Mouse (Mus musculus) myocyte (in vitro differentiated cells): ENCODE measurements at regions not wholly inside any gene's neighbourhood (a gene's known extent, or its start where the extent isn't known, plus 50 kb on each side); places are given as distances from the start of the nearest gene placed in this dataset.

Experiments
- H3K27me3 ChIP-seq: one replicate; pipeline ENCODE4 v1.6.1; 2011; ENCODE audit not compliant: control insufficient read depth, insufficient read depth, insufficient read length
- H3K36me3 ChIP-seq: one replicate; pipeline ENCODE4 v1.6.1; 2011; ENCODE audit not compliant: control insufficient read depth, insufficient read depth
- H3K4me2 ChIP-seq: one replicate; pipeline ENCODE4 v1.6.1; 2011; ENCODE audit warnings: low read depth, control low read depth
- H3K4me3 ChIP-seq: one replicate; pipeline ENCODE4 v1.5.1; 2011; ENCODE audit warnings: mild to moderate bottlenecking, control low read depth, moderate library complexity
- H3K79me2 ChIP-seq: one replicate; pipeline ENCODE4 v1.6.1; 2011; ENCODE audit not compliant: control insufficient read depth, insufficient read depth
- H3ac ChIP-seq: one replicate; pipeline ENCODE4 v1.6.1; 2011; ENCODE audit not compliant: control insufficient read depth, insufficient read length
- CEBPB ChIP-seq: IDR thresholded peaks from 2 replicates; pipeline ENCODE4 v1.6.1; 2011; ENCODE audit warnings: mild to moderate bottlenecking, moderate library complexity; ENCODE audit not compliant: poor library complexity, insufficient read depth, severe bottlenecking
- E2F4 ChIP-seq: IDR thresholded peaks from one replicate; pipeline ENCODE4 v1.6.1; 2011; ENCODE audit warnings: mild to moderate bottlenecking, control low read depth, moderate library complexity; ENCODE audit not compliant: insufficient read depth
- MAX ChIP-seq: IDR thresholded peaks from one replicate; pipeline ENCODE4 v1.6.1; 2011; ENCODE audit warnings: low read depth, mild to moderate bottlenecking, control low read depth
- MYOD1 ChIP-seq, 3 experiments: IDR thresholded peaks; one replicate each; pipeline ENCODE4 v1.6.1; 2011; ENCODE audit warnings: control low read depth in 2 of 3, low read depth in 2 of 3, mild to moderate bottlenecking in 2 of 3, moderate library complexity in 1 of 3; ENCODE audit not compliant: insufficient read length in 2 of 3, control insufficient read depth in 1 of 3
- MYOG ChIP-seq, 3 experiments: IDR thresholded peaks; one replicate each; pipeline ENCODE4 v1.6.1; 2011; ENCODE audit warnings: control low read depth in 2 of 3, low read depth in 2 of 3, mild to moderate bottlenecking in 2 of 3; ENCODE audit not compliant: insufficient read length in 2 of 3, control insufficient read depth in 1 of 3, insufficient read depth in 1 of 3
- POLR2A ChIP-seq: IDR thresholded peaks from one replicate; pipeline ENCODE4 v1.6.1; 2011; ENCODE audit warnings: low read depth, mild to moderate bottlenecking, control low read depth, moderate library complexity; ENCODE audit not compliant: insufficient read length
- POLR2AphosphoS2 ChIP-seq: IDR thresholded peaks from one replicate; pipeline ENCODE4 v1.6.1; 2011; ENCODE audit warnings: low read depth, control low read depth; ENCODE audit not compliant: insufficient read length
- REST ChIP-seq: IDR thresholded peaks from one replicate; pipeline ENCODE4 v1.6.1; 2011; ENCODE audit warnings: mild to moderate bottlenecking, control low read depth, moderate library complexity; ENCODE audit not compliant: insufficient read depth, insufficient read length
- SRF ChIP-seq: IDR thresholded peaks from one replicate; pipeline ENCODE4 v1.6.1; 2011; ENCODE audit warnings: low read depth; ENCODE audit not compliant: control insufficient read depth, insufficient read length
- TCF12 ChIP-seq: IDR thresholded peaks from one replicate; pipeline ENCODE4 v1.6.1; 2011; ENCODE audit warnings: mild to moderate bottlenecking, control low read depth; ENCODE audit not compliant: poor library complexity, insufficient read depth, severe bottlenecking
- TCF3 ChIP-seq: IDR thresholded peaks from one replicate; pipeline ENCODE4 v1.6.1; 2011; ENCODE audit warnings: low read depth, control low read depth; ENCODE audit not compliant: insufficient read length
- USF1 ChIP-seq: IDR thresholded peaks from one replicate; pipeline ENCODE4 v1.6.1; 2011; ENCODE audit warnings: low read depth, mild to moderate bottlenecking, control low read depth, moderate library complexity

DNA sequence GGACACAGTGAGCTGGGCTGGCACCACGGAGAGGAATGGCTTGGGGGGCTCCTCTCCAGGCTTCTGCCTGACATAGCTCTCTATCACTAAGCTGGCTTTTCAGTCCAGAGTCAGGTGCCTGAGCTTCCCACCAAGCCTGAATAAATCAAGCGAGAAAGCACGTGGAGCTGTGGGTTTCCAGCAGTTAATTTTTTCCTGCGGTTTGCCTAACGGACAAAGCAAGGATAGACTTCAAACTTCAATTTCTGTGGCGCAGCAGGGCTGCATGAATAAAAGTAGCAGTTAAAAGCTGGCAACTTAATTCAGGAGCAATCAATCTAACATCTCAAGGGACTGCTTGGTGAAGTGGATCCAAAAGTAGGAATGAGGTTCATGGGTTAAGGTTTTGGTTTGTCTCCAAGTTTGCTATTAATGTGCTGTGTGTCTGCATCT is 317.1 kb upstream of the Rnaseh2b start:
- TF ChIP-seq POLR2AphosphoS2, result no peak
- TF ChIP-seq TCF3, result no peak
- no peak for TF ChIP-seq REST
- no peak for TF ChIP-seq MAX
- no peak for TF ChIP-seq E2F4
- no peak for TF ChIP-seq SRF
- no peak for TF ChIP-seq TCF12
- TF ChIP-seq POLR2A, result no peak
- no peak for TF ChIP-seq MYOD1 (IDR thresholded peaks at IDR 0.05; ENCODE audit: control insufficient read depth in 1 of 3, insufficient read length in 2 of 3, low read depth in 2 of 3)
- no peak for TF ChIP-seq CEBPB
- TF ChIP-seq USF1, result no peak
- no peak for TF ChIP-seq MYOG (IDR thresholded peaks at IDR 0.05; ENCODE audit: control insufficient read depth in 1 of 3, insufficient read depth in 1 of 3, insufficient read length in 2 of 3, low read depth in 2 of 3)
- H3K4me2 ChIP-seq, result no peak overlapping the region
- H3ac ChIP-seq, result no peak overlapping the region
- H3K4me3 ChIP-seq, result no peak overlapping the region
- no peaks in the 10 kb centered on the region for H3K36me3 ChIP-seq
- H3K79me2 ChIP-seq, result no peaks in the 10 kb centered on the region
- peaks cover 4% of the 10 kb centered on the region for H3K27me3 ChIP-seq

DNA sequence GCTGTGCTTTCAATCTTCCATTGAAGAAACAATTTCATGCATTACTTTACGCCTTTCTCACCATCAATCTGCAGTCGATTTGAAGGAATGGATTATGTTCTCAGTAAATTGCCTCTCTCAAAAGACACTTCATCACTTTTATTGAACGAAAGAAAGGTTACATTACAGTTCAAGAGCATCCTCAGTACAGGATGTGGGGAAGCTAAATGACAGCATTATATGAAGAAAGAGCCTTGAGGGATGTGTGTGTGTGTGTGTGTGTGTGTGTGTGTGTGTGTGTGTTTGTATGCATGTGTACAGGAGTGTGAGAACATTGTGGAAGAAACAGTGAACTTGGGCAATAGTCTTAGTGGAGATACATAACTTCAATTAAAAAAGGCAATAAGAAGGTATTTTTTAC is 311.8 kb upstream of the Rnaseh2b start:
- Histone ChIP-seq H3K27me3 (peaks cover 4% of the 10 kb centered on the region), H3ac (no peak overlapping the region), H3K79me2 (no peaks in the 10 kb centered on the region), H3K36me3 (no peaks in the 10 kb centered on the region), H3K4me3 (no peak overlapping the region), H3K4me2 (no peak overlapping the region)
- TF ChIP-seq MYOG (IDR thresholded peaks at IDR 0.05; ENCODE audit: control insufficient read depth in 1 of 3, insufficient read depth in 1 of 3, insufficient read length in 2 of 3, low read depth in 2 of 3), result no peak
- no peak for TF ChIP-seq USF1
- TF ChIP-seq TCF12, result no peak
- TF ChIP-seq MYOD1 (IDR thresholded peaks at IDR 0.05; ENCODE audit: control insufficient read depth in 1 of 3, insufficient read length in 2 of 3, low read depth in 2 of 3), result no peak
- TF ChIP-seq E2F4, result no peak

DNA sequence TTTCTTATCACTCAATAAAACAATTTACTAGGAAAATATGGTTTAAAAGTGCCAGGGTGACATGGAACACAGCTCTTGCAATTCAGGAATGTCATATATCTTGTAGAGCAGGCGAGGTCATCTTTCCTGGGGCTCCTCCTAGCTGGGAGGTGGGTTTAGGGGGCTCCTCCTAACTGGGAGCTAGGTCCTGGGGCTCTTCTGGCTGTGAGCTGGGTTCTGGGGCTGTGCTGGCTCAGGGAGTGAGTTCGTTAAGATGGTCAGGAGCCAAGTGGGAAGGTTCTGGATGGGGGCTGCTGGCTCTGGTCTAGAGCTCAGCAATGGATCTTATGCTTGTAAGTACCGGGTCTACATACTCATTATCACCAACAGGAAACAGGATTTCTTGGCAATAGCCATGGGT is 306.8 kb upstream of the Rnaseh2b start:
- Histone ChIP-seq H3K4me2 (no peak overlapping the region), H3ac (no peak overlapping the region), H3K27me3 (no peaks in the 10 kb centered on the region), H3K4me3 (no peak overlapping the region), H3K79me2 (no peaks in the 10 kb centered on the region), H3K36me3 (no peaks in the 10 kb centered on the region)
- no peak for TF ChIP-seq MYOG (IDR thresholded peaks at IDR 0.05; ENCODE audit: control insufficient read depth in 1 of 3, insufficient read depth in 1 of 3, insufficient read length in 2 of 3, low read depth in 2 of 3)
- no peak for TF ChIP-seq SRF
- TF ChIP-seq MYOD1 (IDR thresholded peaks at IDR 0.05; ENCODE audit: control insufficient read depth in 1 of 3, insufficient read length in 2 of 3, low read depth in 2 of 3), result no peak
- no peak for TF ChIP-seq TCF3
- no peak for TF ChIP-seq POLR2A
- TF ChIP-seq USF1, result no peak
- no peak for TF ChIP-seq MAX
- no peak for TF ChIP-seq REST
- TF ChIP-seq TCF12, result no peak

DNA sequence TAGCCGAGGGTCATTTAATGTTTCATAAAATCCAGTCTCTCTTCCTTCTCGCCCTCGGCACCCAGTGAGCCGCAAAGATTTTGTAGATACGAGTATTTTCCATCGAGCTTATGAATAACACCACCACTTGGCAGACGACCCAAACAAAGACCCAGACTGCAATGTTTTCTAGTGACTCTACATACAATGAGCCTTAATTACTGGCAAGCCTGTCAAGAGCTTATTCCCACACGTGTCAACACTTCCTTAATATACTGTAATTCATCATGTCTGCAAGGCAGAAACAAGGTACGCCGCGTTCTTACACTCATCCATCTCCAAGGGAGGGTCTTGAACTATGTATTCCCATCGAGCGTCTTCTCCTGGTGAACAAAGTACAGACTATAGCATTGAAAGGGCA is 306.2 kb upstream of the Rnaseh2b start:
- no peaks in the 10 kb centered on the region for H3K27me3 ChIP-seq
- H3K36me3 ChIP-seq, result no peaks in the 10 kb centered on the region
- H3K4me3 ChIP-seq, result no peak overlapping the region
- no peaks in the 10 kb centered on the region for H3K79me2 ChIP-seq
- TF ChIP-seq USF1 (no peak), TCF12 (no peak), MAX (no peak), TCF3 (no peak), REST (no peak), CEBPB (no peak), POLR2AphosphoS2 (no peak), SRF (no peak), POLR2A (no peak), MYOD1 (IDR thresholded peaks at IDR 0.05; ENCODE audit: control insufficient read depth in 1 of 3, insufficient read length in 2 of 3, low read depth in 2 of 3) (no peak), MYOG (IDR thresholded peaks at IDR 0.05; ENCODE audit: control insufficient read depth in 1 of 3, insufficient read depth in 1 of 3, insufficient read length in 2 of 3, low read depth in 2 of 3) (no peak), E2F4 (no peak)
- no peak overlapping the region for H3ac ChIP-seq
- no peak overlapping the region for H3K4me2 ChIP-seq

DNA sequence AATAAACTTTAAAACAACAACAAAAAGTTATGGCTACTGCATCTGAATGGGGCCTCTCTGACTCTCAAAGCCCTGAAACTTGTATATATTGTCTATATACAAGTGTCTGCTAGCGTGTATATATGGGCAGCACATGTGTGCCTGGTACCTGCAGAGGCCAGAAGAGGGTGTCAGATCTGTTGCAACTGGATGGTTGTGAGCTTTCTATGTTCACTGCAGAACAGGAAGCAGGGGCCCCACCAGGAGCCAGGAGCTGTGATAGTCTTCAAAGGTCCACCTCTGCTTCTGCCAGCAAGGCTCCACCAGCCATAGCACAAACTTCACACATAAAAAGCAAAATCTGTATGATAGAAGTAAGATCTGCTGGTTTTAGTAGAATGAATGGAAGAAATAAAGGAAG is 297.1 kb upstream of the Rnaseh2b start:
- no peak overlapping the region for H3K4me2 ChIP-seq
- no peaks in the 10 kb centered on the region for H3K79me2 ChIP-seq
- H3K27me3 ChIP-seq, result no peaks in the 10 kb centered on the region
- no peak overlapping the region for H3K4me3 ChIP-seq
- H3K36me3 ChIP-seq, result no peaks in the 10 kb centered on the region
- no peak for TF ChIP-seq SRF
- TF ChIP-seq USF1, result no peak
- TF ChIP-seq TCF12, result no peak
- TF ChIP-seq CEBPB, result no peak
- TF ChIP-seq POLR2AphosphoS2, result no peak
- no peak for TF ChIP-seq TCF3
- TF ChIP-seq E2F4, result no peak
- TF ChIP-seq POLR2A, result no peak
- TF ChIP-seq REST, result no peak
- no peak for TF ChIP-seq MAX
- H3ac ChIP-seq, result no peak overlapping the region
